Mouse (Mus musculus) olfactory bulb, adult 2 months (tissue): ENCODE data around the gene Cyp46a1. TPM values are rescaled to one million over a fixed set of nuclear protein-coding genes. Genes with fewer than 3 reads are reported as not detected.

Experiments used
- H3K27ac ChIP-seq: fragments of 200-500 bp; 2 replicates; pipeline ENCODE4 v1.5.1; 2012; ENCODE audit warnings: low read depth, low read length; ENCODE audit not compliant: insufficient read depth
- H3K4me1 ChIP-seq: fragments of 200-500 bp; 2 replicates; pipeline ENCODE4 v1.6.1; 2012; ENCODE audit warnings: low read length; ENCODE audit not compliant: control insufficient read depth, insufficient read depth
- H3K4me3 ChIP-seq: fragments of 200-500 bp; 2 replicates; pipeline ENCODE4 v1.5.1; 2012; ENCODE audit warnings: mild to moderate bottlenecking, low read depth, low read length, moderate library complexity; ENCODE audit not compliant: insufficient read depth
- CTCF ChIP-seq: fragments of 200-500 bp; IDR thresholded peaks from 2 replicates; pipeline ENCODE4 v1.5.1; 2012; ENCODE audit warnings: low read depth, mild to moderate bottlenecking, low read length, moderate library complexity; ENCODE audit not compliant: insufficient read depth
- POLR2A ChIP-seq: fragments of 200-500 bp; IDR thresholded peaks from 2 replicates; pipeline ENCODE4 v1.6.1; 2012; ENCODE audit warnings: mild to moderate bottlenecking, low read depth, low read length, moderate library complexity; ENCODE audit not compliant: insufficient read depth
- WGBS: fragments of 180-500 bp; shearing (Covaris S2); methylation state at CpG from one replicate; pipeline ENCODE4 v1.1.7; 2018; 5-methylcytosine and 5-hydroxymethylcytosine counted together
- polyA plus RNA-seq: library from polyadenylated mRNA; stranded (reverse); fragments of >200 nt; gene quantifications from 2 replicates; pipeline ENCODE4 v1.2.4, GENCODE M21; 2012; ENCODE audit warnings: low replicate concordance; ENCODE audit not compliant: missing spikeins, insufficient read depth, insufficient read length

The Cyp46a1 gene
- polyA plus RNA-seq, 1 experiment: not detected

DNA sequence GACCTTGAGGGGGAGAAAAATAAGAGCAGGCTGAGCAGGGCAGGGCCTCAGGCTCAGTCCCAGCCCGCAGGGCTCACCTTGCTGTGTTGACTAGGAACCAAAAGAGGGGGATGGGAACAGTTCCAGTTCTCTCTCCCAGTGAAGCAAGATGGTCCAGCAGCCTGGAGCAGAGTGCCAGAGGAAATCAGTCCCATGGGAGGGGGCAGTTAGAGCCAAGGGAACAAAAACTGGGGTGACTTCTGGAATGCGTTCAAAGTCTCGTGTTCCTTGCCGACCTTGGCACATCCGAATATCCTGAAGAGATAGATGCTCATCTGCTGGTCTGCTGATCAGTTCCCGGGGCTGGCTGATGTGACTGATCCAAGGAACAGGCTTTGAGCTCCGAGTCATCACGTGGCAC lies 66.8 kb downstream of the Cyp46a1 start:
- 84% methylated on average over 8 of the region's 8 CpGs for WGBS
- no peak overlapping the region for H3K27ac ChIP-seq
- TF ChIP-seq POLR2A: no peak
- TF ChIP-seq CTCF: no peak
- H3K4me1 ChIP-seq: peaks cover 5% of the 10 kb centered on the region
- no peak overlapping the region for H3K4me3 ChIP-seq

DNA sequence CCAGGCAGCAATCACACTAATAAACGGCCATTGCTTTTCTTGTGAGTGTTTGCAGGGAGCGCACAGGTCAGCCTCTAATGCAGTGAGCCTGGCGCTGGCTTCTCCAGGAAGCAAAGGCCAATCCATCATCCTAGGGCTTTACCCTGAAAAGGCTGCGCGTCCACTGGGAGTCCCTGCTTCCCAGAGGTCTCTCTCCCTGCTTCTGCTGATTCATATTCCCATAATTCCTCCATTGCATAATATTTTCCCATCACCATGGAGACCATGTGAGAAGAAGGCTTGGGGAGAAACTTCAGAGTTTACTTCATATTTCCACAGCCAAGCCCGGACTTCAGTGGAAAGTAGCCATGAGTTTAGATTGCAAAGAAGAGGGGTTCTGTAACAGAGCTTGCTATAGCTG lies 69.8 kb downstream of the Cyp46a1 start:
- Histone ChIP-seq H3K4me3 (no peak overlapping the region), H3K4me1 (no peaks in the 10 kb centered on the region), H3K27ac (no peak overlapping the region)
- WGBS: 86% methylated on average over 6 of the region's 6 CpGs
- no peak for TF ChIP-seq POLR2A
- TF ChIP-seq CTCF: no peak

DNA sequence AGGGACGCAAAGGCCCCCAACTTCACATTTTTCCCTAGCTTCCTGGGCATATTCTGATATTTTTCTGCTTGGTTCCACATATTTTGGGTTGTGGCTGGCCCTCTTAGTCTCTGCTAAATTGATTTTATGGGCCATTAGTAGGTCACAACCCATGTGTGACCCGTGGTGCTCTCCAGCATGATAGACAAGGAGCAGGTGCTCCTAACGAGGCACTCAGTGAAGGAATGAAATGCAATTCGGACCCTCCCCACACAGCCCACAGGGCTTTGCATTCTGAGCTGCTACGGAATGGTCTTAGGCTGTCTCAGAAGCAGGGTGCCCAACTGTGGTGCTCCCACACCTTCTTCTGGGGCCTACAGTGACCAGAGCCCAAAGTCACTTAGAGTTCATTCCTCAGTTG lies 74.9 kb downstream of the Cyp46a1 start:
- H3K4me3 ChIP-seq: no peak overlapping the region
- TF ChIP-seq CTCF: no peak
- no peak for TF ChIP-seq POLR2A
- H3K4me1 ChIP-seq: peaks cover 4% of the 10 kb centered on the region; the same call in 1 of the 2 replicates
- H3K27ac ChIP-seq: no peak overlapping the region
- 81% methylated on average over 5 of the region's 5 CpGs for WGBS

DNA sequence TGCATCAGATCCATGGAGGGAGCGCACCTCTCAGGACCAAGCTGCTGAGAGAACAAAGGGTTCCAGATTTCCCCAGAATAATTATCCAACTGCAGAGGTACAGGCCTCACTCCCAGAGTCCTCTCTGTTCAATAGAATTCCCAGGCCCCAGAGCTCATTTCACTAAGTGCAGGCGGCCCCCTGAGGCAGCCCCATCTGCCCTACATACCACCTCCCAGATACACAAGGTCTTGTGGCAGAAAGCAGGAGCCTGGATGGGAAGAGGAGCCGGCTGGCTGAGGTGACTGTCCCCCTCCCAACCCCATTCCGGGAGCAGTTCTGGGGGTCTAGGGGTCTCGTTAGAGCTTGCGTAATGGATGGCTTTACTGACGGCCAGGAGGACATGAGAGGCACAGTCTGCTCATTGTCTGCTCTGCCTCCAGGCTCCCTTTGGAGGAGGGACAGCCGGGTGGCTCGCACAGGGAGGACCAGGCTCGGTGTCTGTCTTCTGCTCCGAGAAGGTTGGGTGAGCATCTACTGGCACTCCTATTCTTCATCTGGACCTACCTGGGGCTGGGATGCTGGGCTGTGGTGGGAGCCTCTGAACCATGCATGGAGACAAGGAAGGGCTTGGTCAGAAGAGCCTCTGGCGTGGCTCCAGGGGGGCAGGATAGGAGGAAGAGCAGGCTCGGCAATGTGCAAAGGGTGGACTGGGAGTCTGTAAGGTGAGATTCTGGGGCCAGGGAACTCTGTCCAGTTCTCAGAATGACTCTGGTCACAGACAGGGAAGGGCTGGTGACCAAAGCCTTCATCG lies 76.4 kb downstream of the Cyp46a1 start:
- 82% methylated on average over 14 of the region's 14 CpGs for WGBS
- Histone ChIP-seq H3K4me3 (no peak overlapping the region), H3K27ac (no peak overlapping the region), H3K4me1 (peaks cover 4% of the 10 kb centered on the region; the same call in 1 of the 2 replicates)
- TF ChIP-seq CTCF: no peak
- TF ChIP-seq POLR2A: no peak

Other genes starting within 250 kb of the Cyp46a1 start
- 511 TPM in 1 of 2 replicates, not detected in the other for gene Setd3, start 155.1 kb upstream of the Cyp46a1 start, polyA plus RNA-seq
- gene Ccnk, start 154.8 kb upstream of the Cyp46a1 start, polyA plus RNA-seq: not detected in 2 replicates
- gene Ccdc85c, start 59.0 kb upstream of the Cyp46a1 start, polyA plus RNA-seq: not detected in 2 replicates
- not detected in 2 replicates for gene Hhipl1, start 28.1 kb upstream of the Cyp46a1 start, polyA plus RNA-seq
- not detected in 2 replicates for gene Eml1, start 36.6 kb downstream of the Cyp46a1 start, polyA plus RNA-seq
- not detected in 2 replicates for gene Evl, start 220.3 kb downstream of the Cyp46a1 start, polyA plus RNA-seq